Mouse (Mus musculus) E14TG2a.4 (cell line): ENCODE results near the gene Eras.
A peak's percentile ranks its signal among the peaks of the same experiment; 100 is the strongest.

Experiments used
- H3K27me3 ChIP-seq: 2 replicates; pipeline ENCODE4 v1.6.1; 2014; ENCODE audit warnings: low read length, control low read depth; ENCODE audit not compliant: insufficient read depth
- H3K36me3 ChIP-seq: 2 replicates; pipeline ENCODE4 v1.6.1; 2014; ENCODE audit warnings: low read length, control low read depth; ENCODE audit not compliant: insufficient read depth
- H3K4me1 ChIP-seq: replicated peaks from 2 replicates; pipeline ENCODE4 v1.6.1; 2014; ENCODE audit warnings: low read depth, low read length, control low read depth
- H3K4me3 ChIP-seq: replicated peaks from 2 replicates; pipeline ENCODE4 v1.5.1; 2014; ENCODE audit warnings: mild to moderate bottlenecking, low read length
- H3K9me3 ChIP-seq: 2 replicates; pipeline ENCODE4 v1.6.1; 2014; ENCODE audit warnings: low read length, control low read depth
- CTCF ChIP-seq: conservative IDR thresholded peaks from 2 replicates; pipeline ENCODE4 v1.5.1; 2014; ENCODE audit warnings: low read length
- NANOG ChIP-seq: IDR thresholded peaks from 2 replicates; pipeline ENCODE4 v1.6.1; 2014; ENCODE audit warnings: borderline replicate concordance, low read length, mixed read lengths
- POU5F1 ChIP-seq: IDR thresholded peaks from 2 replicates; pipeline ENCODE4 v1.6.1; 2014; ENCODE audit warnings: low read length, borderline replicate concordance

Eras gene

GRCm38 (mm10) chrX:7950091-7950490 lies 21.7 kb upstream of the Eras start:
- H3K36me3 ChIP-seq = peaks cover 14% of the 10 kb centered on the region
- TF ChIP-seq CTCF (no peak), POU5F1 (no peak), NANOG (no peak)

DNA sequence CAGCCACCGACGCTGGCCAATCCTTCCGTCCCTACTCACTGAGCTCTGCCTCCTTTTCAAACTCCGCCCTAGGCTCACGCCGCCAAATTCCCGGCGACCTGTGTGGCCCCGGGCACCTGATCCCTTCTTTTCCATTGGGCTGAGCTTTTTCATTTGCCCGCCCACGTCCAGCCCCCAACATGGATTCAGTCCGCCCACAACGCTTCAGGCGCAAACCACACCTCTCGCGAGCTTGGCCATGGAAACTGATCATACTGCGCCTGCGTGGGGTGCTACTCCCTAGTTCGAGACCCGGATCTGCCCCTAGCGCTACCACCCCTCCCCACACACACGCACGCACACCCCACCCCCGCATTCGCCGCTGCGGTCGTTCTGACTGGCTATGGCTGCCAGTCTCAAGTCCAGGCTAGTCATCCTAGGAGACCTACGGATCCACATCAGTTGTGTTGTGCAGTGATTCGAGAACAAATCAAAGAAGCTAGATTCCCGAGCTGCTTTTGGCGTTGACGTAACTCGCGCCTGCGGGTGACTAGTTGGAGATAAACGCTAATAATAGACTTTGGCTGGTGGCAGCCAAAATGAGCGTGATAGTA lies 19.6 kb upstream of the Eras start:
- Histone ChIP-seq H3K4me1 (peaks cover 66% of the 10 kb centered on the region), H3K27me3 (no peaks in the 10 kb centered on the region), H3K9me3 (no peaks in the 10 kb centered on the region), H3K36me3 (peaks cover 35% of the 10 kb centered on the region), H3K4me3 (peak overlapping the region; percentile 77)
- no peak for TF ChIP-seq NANOG

More at GRCm38 (mm10) chrX:7950091-7950490, 21.7 kb upstream of the Eras start:
- H3K4me1 ChIP-seq = peaks cover 60% of the 10 kb centered on the region
- H3K4me3 ChIP-seq = no peak overlapping the region
- no peaks in the 10 kb centered on the region for H3K9me3 ChIP-seq
- H3K27me3 ChIP-seq = no peaks in the 10 kb centered on the region

GRCm38 (mm10) chrX:7947108-7947899 lies 18.9 kb upstream of the Eras start, which contains the start of gene Hdac6:
Gene Hdac6, minus strand, starts transcription at chrX:7947889.
- TF ChIP-seq CTCF (no peak), NANOG (no peak), POU5F1 (no peak)
- peak within 1 kb of the TSS; percentile 80 for H3K4me3 ChIP-seq
- peaks cover 60% of the 10 kb centered on the region for H3K4me1 ChIP-seq
- no peaks in the 10 kb centered on the region for H3K27me3 ChIP-seq
- peaks cover 42% of the 10 kb centered on the region for H3K36me3 ChIP-seq
- no peaks in the 10 kb centered on the region for H3K9me3 ChIP-seq

DNA sequence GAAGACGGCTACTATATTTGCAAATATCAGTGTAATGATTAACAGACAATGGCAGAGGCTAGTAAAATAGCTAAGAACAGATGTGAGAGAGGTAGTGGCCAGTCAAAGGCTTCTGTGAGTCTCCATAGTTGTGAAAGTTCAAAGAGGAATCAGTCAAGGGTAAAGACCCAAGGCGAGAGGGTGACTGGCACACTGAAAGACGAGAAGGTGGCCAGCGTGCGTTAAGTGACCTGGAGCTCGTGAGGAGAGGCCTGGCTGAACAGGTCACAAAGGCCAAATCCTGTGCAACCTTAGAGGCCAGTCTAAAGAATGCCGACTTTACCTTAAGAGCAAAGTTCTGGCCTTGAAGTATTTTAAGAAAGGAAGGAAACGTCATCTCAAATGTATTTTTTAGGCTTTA lies 17.2 kb upstream of the Eras start:
- no peaks in the 10 kb centered on the region for H3K27me3 ChIP-seq
- H3K4me3 ChIP-seq = no peak overlapping the region
- H3K4me1 ChIP-seq = peaks cover 44% of the 10 kb centered on the region
- peaks cover 57% of the 10 kb centered on the region for H3K36me3 ChIP-seq
- TF ChIP-seq CTCF (no peak), POU5F1 (no peak), NANOG (no peak)
- H3K9me3 ChIP-seq = no peaks in the 10 kb centered on the region

DNA sequence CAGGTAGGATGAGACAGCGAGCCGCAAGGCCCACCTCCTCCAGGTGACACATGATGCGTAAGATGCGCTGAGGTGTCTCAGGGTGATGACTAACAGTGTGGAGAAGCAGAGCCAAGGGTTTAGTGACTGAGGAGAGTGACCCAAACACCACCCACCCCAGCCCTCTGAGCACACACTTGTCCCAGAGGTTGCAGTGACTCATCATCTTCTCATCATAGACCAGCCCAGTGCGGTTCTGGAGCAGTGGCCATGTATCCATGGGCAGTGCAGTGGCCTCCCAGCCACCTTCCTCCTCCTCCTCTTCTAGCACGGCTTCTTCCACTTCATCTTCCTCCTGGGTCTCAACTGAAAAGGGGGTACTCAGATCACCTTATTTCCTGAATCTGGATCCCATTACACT lies 9.3 kb upstream of the Eras start:
- Histone ChIP-seq H3K36me3 (peaks cover 93% of the 10 kb centered on the region), H3K27me3 (no peaks in the 10 kb centered on the region), H3K4me1 (peaks cover 20% of the 10 kb centered on the region), H3K9me3 (no peaks in the 10 kb centered on the region), H3K4me3 (no peak overlapping the region)
- no peak for TF ChIP-seq NANOG
- TF ChIP-seq POU5F1 = no peak
- TF ChIP-seq CTCF = no peak

- no peak for TF ChIP-seq NANOG
- peak; percentile 42 for TF ChIP-seq CTCF
- 0 out of 2 replicates have a peak overlapping the region, but pooled peaks have one; percentile 13 for H3K4me3 ChIP-seq
- H3K4me1 ChIP-seq = peaks cover 28% of the 10 kb centered on the region
- H3K27me3 ChIP-seq = no peaks in the 10 kb centered on the region
- H3K36me3 ChIP-seq = peaks cover 93% of the 10 kb centered on the region
- no peaks in the 10 kb centered on the region for H3K9me3 ChIP-seq
Measured at GRCm38 (mm10) chrX:7936874-7937273, 8.5 kb upstream of the Eras start.

- no peaks in the 10 kb centered on the region for H3K9me3 ChIP-seq
- peaks cover 64% of the 10 kb centered on the region for H3K4me1 ChIP-seq
- no peaks in the 10 kb centered on the region; the same call in 1 of the 2 replicates for H3K27me3 ChIP-seq
- TF ChIP-seq CTCF (no peak), NANOG (peak; percentile 71)
- H3K36me3 ChIP-seq = peaks cover 52% of the 10 kb centered on the region
- H3K4me3 ChIP-seq = peak overlapping the region; percentile 82
Measured at GRCm38 (mm10) chrX:7927116-7927515, 1.3 kb downstream of the Eras start.

- H3K9me3 ChIP-seq = no peaks in the 10 kb centered on the region
- TF ChIP-seq POU5F1 = no peak
- TF ChIP-seq CTCF = no peak
- peak; percentile 12; the same call in 1 of the 2 replicates for TF ChIP-seq NANOG
- peak overlapping the region; percentile 82 for H3K4me3 ChIP-seq
- peaks cover 44% of the 10 kb centered on the region for H3K36me3 ChIP-seq
- peaks cover 2% of the 10 kb centered on the region; the same call in 1 of the 2 replicates for H3K27me3 ChIP-seq
- H3K4me1 ChIP-seq = peaks cover 61% of the 10 kb centered on the region
Measured at GRCm38 (mm10) chrX:7926266-7926665, 2.1 kb downstream of the Eras start.
